Mouse (Mus musculus) kidney, adult 2 months (tissue): ENCODE data around the gene Stx5a. TPM values are rescaled to one million over a fixed set of nuclear protein-coding genes. Genes with fewer than 3 reads are reported as not detected.

Source experiments
- DNase-seq: peaks from one replicate; pipeline ENCODE4 v3.0.0; 2021
- H3K27ac ChIP-seq: fragments of 200-500 bp; 2 replicates; pipeline ENCODE4 v1.5.1; 2012; ENCODE audit warnings: low read depth, low read length, control low read depth, inconsistent platforms; ENCODE audit not compliant: insufficient read depth
- H3K27me3 ChIP-seq: fragments of 200-500 bp; replicated peaks from 2 replicates; pipeline ENCODE4 v1.6.1; 2012; ENCODE audit warnings: mild to moderate bottlenecking, moderate library complexity, low read length, inconsistent platforms; ENCODE audit not compliant: control insufficient read depth, insufficient read depth
- H3K36me3 ChIP-seq: fragments of 200-500 bp; 2 replicates; pipeline ENCODE4 v1.6.1; 2012; ENCODE audit warnings: mild to moderate bottlenecking, moderate library complexity, low read length, inconsistent platforms; ENCODE audit not compliant: control insufficient read depth, insufficient read depth
- H3K4me1 ChIP-seq: fragments of 200-500 bp; 2 replicates; pipeline ENCODE4 v1.6.1; 2011; ENCODE audit warnings: low read length; ENCODE audit not compliant: control insufficient read depth, insufficient read depth
- H3K4me3 ChIP-seq: fragments of 200-500 bp; 2 replicates; pipeline ENCODE4 v1.5.1; 2011; ENCODE audit warnings: mild to moderate bottlenecking, low read depth, low read length, control low read depth; ENCODE audit not compliant: insufficient read depth
- CTCF ChIP-seq: fragments of 200-500 bp; conservative IDR thresholded peaks from 2 replicates; pipeline ENCODE4 v1.5.1; 2011; ENCODE audit warnings: low read depth, mild to moderate bottlenecking, control low read depth, low read length, moderate library complexity, mixed read lengths; ENCODE audit not compliant: insufficient read depth, insufficient read length
- POLR2A ChIP-seq: fragments of 200-500 bp; IDR thresholded peaks from one replicate; pipeline ENCODE4 v1.6.1; 2011; ENCODE audit warnings: low read depth, low read length, control low read depth
- WGBS: fragments of 180-500 bp; shearing (Covaris S2); methylation state at CpG from one replicate; pipeline ENCODE4 v1.1.7; 2018; 5-methylcytosine and 5-hydroxymethylcytosine counted together
- polyA plus RNA-seq: library from polyadenylated mRNA; depleted of rRNA; stranded (reverse); fragments of >200 nt; gene quantifications from 2 replicates; pipeline ENCODE4 v1.2.3, GENCODE M21; 2012; rRNA removed

Stx5a gene
- polyA plus RNA-seq: 51.4 and 59.4 TPM in 2 replicates

- WGBS: under 1% methylated on average over 36 of the region's 36 CpGs
- Histone ChIP-seq H3K36me3 (peaks cover 1% of the 10 kb centered on the region; the same call in 1 of the 2 replicates), H3K4me3 (peak within 1 kb of the TSS; percentile 75), H3K27ac (peak within 1 kb of the TSS; percentile 90), H3K27me3 (no peaks in the 10 kb centered on the region), H3K4me1 (peaks cover 14% of the 10 kb centered on the region; the same call in 1 of the 2 replicates)
- peak; percentile 99 for DNase-seq
- TF ChIP-seq CTCF (no peak), POLR2A (peak; percentile 35)
Observed at GRCm38 (mm10) chr19:8741243-8741869, at the start of gene Stx5a. TSS of gene Stx5a (plus strand) at chr19:8741413.

- H3K4me1 ChIP-seq: no peaks in the 10 kb centered on the region
- no peak overlapping the region for H3K4me3 ChIP-seq
- DNase-seq: no peak
Observed at GRCm38 (mm10) chr19:8691871-8692539, 49.2 kb upstream of the Stx5a start.

GRCm38 (mm10) chr19:8692740-8693139 lies 48.5 kb upstream of the Stx5a start:
- no peaks in the 10 kb centered on the region for H3K27me3 ChIP-seq
- no peak for DNase-seq
- no peak overlapping the region for H3K4me3 ChIP-seq
- no peaks in the 10 kb centered on the region for H3K36me3 ChIP-seq
- no peaks in the 10 kb centered on the region for H3K4me1 ChIP-seq
- WGBS: 87% methylated on average over 5 of the region's 5 CpGs
- no peak for TF ChIP-seq POLR2A
- H3K27ac ChIP-seq: no peak overlapping the region

More at GRCm38 (mm10) chr19:8691871-8692539, 49.2 kb upstream of the Stx5a start:
- H3K27ac ChIP-seq: no peak overlapping the region
- TF ChIP-seq POLR2A (no peak), CTCF (no peak)
- H3K27me3 ChIP-seq: no peaks in the 10 kb centered on the region
- no peaks in the 10 kb centered on the region for H3K36me3 ChIP-seq
- 57% methylated on average over 9 of the region's 9 CpGs for WGBS

- TF ChIP-seq POLR2A: no peak
- peak; percentile 65 for TF ChIP-seq CTCF
- Histone ChIP-seq H3K27ac (no peak overlapping the region), H3K36me3 (no peaks in the 10 kb centered on the region), H3K4me1 (no peaks in the 10 kb centered on the region), H3K4me3 (no peak overlapping the region), H3K27me3 (no peaks in the 10 kb centered on the region)
- peak; percentile 77 for DNase-seq
- whole genome bisulfite sequencing: 38% methylated on average over 6 of the region's 6 CpGs
Observed at GRCm38 (mm10) chr19:8695330-8695729, 45.9 kb upstream of the Stx5a start.

- Histone ChIP-seq H3K36me3 (no peaks in the 10 kb centered on the region), H3K4me3 (no peak overlapping the region), H3K27ac (no peak overlapping the region), H3K27me3 (no peaks in the 10 kb centered on the region), H3K4me1 (peaks cover 3% of the 10 kb centered on the region; the same call in 1 of the 2 replicates)
- WGBS: 89% methylated on average over 9 of the region's 9 CpGs
- no peak for DNase-seq
- TF ChIP-seq CTCF: no peak
- no peak for TF ChIP-seq POLR2A
Observed at GRCm38 (mm10) chr19:8699652-8700051, 41.6 kb upstream of the Stx5a start.

- WGBS: 23% methylated on average over 3 of the region's 3 CpGs
- H3K27me3 ChIP-seq: no peaks in the 10 kb centered on the region
- H3K36me3 ChIP-seq: no peaks in the 10 kb centered on the region
- peaks cover 3% of the 10 kb centered on the region; the same call in 1 of the 2 replicates for H3K4me1 ChIP-seq
- H3K4me3 ChIP-seq: no peak overlapping the region
- DNase-seq: peak; percentile 85
- H3K27ac ChIP-seq: no peak overlapping the region
- no peak for TF ChIP-seq CTCF
- TF ChIP-seq POLR2A: no peak
Observed at GRCm38 (mm10) chr19:8702458-8702857, 38.8 kb upstream of the Stx5a start.

GRCm38 (mm10) chr19:8703571-8703970 lies 37.6 kb upstream of the Stx5a start:
- TF ChIP-seq POLR2A (no peak), CTCF (no peak)
- DNase-seq: no peak
- no peaks in the 10 kb centered on the region for H3K27me3 ChIP-seq
- WGBS: 66% methylated on average over 4 of the region's 4 CpGs
- no peak overlapping the region for H3K4me3 ChIP-seq
- H3K4me1 ChIP-seq: peaks cover 3% of the 10 kb centered on the region; the same call in 1 of the 2 replicates
- peaks cover 2% of the 10 kb centered on the region for H3K36me3 ChIP-seq
- H3K27ac ChIP-seq: no peak overlapping the region
